Mouse (Mus musculus) cerebellum, postnatal 36 days (tissue): Measurements from ENCODE around the gene Ramp1.

Source experiments
- DNase-seq, 2 experiments: peaks; one replicate each; pipeline ENCODE4 v3.0.0; 2021 to 2022; ENCODE audit warnings: mixed read lengths in 2 of 2

The Ramp1 gene

DNA sequence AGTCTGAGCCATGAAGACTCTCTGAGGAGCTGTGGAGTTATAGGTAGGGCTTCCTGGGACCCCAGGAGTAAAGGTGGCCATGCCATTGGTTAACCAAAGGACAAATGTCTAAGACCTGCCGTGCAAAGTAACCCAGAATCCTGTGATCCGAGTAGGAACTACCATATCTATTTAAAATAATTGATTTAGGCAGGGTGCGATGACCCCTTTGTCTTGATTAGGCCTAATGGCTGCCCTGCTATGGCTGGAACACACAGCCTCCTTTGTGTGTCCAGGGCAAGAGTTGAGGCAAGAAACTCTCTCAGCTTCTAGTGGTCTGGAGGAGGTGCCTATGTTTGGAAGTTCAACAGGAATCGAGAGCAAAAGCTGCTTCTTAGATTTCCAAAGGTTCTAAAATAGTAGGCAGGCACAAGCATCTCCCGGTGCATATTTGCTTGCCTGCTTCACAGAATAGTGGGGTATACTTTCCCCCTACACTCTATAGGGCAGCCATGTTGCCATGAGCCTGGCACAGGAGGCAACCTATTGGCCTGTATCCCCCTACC lies 24.7 kb downstream of the Ramp1 start:
- no peak for DNase-seq

- no peak for DNase-seq
Measured at GRCm38 (mm10) chr1:91205651-91206050, 26.0 kb downstream of the Ramp1 start.

- no peak for DNase-seq
Measured at GRCm38 (mm10) chr1:91206336-91206735, 26.7 kb downstream of the Ramp1 start.

GRCm38 (mm10) chr1:91206873-91207272 lies 27.3 kb downstream of the Ramp1 start:
- no peak for DNase-seq

GRCm38 (mm10) chr1:91207334-91208074 lies 27.9 kb downstream of the Ramp1 start:
- peak; percentile 33 to 37 for DNase-seq

GRCm38 (mm10) chr1:91209343-91209742 lies 29.7 kb downstream of the Ramp1 start:
- peak in 1 of 2 experiments; percentile 7 for DNase-seq

DNA sequence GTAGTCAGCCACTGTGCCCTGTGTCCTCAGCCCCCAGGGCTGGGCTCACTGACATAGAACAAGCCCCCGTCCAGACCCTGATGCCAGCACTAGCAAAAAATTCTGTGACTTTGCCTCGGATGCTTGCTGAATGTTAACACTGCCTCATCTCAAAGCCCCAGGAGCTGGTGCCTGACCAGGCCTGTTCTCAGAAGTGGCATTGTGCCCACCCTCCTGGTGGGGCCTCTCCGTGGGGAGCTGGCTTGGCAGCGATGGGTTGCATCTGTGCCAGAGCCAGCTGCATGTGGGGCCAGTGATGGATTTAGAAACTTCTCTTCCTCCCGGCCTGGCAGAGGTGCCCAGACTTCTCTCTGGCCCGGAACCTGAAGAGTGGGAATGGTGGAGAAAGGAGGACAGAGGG lies 30.2 kb downstream of the Ramp1 start:
- peak; percentile 46 to 55 for DNase-seq

- DNase-seq = peak; percentile 53 to 54
Measured at GRCm38 (mm10) chr1:91211099-91211498, 31.5 kb downstream of the Ramp1 start.

- DNase-seq = no peak
Measured at GRCm38 (mm10) chr1:91211591-91212008, 32.0 kb downstream of the Ramp1 start.

GRCm38 (mm10) chr1:91215264-91215663 lies 35.6 kb downstream of the Ramp1 start:
- no peak for DNase-seq

DNA sequence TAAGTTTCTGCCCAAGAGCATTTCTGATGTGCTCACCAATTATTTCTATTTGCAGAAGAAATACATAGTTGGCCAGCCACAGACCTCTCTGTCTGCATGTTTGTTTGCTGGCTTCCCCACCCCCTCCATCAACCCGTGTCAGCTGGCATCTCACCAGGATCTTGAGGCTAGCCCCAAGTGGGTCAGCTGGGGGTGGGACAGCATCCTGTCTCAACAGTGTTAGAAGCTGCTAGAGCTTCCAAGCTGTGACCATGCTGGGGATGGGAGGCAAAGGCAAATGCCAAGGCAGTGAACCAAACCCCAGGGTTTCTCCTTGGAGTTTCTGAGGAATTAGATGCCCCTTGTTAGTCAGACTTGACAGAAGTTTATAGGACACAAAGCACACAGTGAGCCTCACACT lies 36.4 kb downstream of the Ramp1 start:
- peak in 1 of 2 experiments; percentile 16 for DNase-seq

DNA sequence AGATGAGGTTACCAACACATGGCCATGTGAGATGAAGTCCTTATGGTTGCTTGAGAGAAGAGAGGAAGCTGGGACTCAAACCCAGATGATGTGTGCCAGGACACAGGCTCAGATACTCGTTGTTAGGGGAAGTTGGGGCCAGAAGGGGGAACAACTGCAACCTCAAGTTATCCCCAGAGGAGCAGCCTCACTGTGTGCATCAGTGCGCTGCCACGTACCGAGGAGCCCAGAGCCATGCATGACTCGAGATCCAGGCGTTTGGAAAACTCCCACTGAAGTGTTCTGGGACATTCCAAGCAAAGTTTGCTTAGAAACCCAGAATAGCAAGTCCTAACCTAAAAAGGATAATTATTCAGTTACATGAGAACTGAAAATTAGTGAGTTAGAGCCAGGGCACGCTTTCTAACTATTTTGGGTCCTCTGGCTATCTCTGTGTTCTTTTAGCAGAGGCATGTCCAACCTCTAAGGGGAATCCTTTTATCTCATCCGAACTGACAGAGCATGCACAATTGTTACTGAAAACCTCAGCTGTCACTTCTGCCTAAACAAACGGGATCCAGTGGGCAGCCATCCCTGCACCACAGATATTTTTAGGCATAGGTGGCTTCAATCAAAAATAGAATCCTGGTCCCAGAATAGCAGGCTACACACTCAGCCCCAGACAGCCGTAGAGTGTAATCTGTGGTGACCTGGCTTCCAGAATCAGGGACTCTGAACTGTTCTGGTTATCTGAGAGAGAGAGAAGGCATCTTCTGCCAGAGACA lies 37.1 kb downstream of the Ramp1 start:
- DNase-seq = peak in 1 of 2 experiments; percentile 13

DNA sequence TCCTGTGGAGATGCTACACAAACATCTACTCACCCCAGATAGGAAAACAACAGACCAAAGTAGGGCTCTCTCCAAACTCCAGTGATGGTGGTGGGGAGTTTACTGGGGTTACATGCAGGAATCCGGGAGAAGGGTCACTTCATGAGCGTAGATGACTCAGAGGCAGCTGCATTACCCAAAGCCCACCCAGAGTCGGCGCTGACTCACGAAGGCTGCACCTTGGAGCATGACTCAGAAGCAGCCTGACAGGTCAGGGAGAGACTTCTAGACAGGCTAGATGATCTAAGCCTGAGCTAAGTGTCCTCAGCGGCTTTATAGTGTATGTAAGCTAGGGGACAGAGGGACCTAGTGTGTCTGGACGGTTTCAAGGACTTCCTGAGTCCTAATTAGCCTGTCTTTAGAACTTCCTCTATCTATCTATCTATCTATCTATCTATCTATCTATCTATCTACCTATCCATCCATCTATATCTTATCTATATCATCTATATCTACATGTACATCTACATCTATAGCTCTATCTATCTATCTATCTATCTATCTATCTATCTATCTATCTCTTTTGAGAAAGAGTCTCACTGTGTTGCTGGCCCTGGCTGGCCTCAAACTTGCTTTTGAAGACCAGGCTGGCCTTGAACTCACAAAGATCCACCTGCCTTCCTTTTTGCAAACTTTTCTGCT lies 40.2 kb downstream of the Ramp1 start:
- DNase-seq = no peak

DNA sequence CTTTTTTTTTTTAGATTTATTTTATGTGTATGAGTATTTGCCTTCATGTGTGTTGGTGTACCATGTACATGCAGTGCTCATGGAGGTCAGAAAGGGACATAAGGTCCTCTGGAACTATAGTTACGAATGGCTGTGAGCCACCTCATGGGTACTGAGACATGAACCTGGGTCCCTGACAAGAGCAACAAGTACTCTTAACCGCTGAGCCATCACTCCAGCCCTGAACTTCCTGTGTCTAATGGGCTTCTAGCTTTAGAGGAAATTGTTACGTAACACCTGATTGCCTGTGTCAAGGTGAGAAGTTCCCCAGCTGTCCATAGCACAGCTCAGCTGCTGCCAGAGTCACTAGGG lies 40.7 kb downstream of the Ramp1 start:
- DNase-seq = no peak

- no peak for DNase-seq
Measured at GRCm38 (mm10) chr1:91226562-91226961, 46.9 kb downstream of the Ramp1 start.

DNA sequence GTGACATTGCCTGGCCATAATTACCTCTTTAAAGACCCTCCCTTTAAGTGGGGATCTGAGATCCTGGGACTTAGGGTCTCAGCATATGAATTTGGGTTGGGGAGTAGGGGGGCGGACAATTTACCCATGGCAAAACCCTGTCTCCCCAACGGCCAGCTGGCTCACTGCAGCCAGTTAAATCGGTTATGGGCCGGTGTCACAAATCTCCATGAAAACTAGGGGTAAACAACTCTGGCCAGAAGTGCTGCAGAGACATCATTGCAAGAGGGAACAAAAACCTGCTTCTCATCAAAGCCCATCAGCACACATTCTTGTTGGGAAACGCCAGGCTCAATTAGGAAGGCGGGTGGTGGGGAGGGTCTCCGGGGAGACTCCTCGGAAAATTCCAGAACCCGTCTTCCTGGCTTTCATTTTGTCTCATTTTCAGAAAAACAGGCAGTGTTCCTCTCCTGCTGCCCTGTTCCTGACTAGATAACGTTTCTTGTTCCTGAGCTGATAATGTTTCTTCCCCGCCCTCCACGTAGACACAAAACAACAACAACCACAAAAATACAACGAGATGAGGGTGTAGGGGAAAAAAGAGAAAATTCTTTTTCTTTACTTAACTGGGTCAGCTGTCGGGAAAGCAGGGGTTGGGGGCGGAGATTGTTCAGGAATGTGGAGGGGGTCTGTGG lies 47.9 kb downstream of the Ramp1 start:
- DNase-seq = no peak

GRCm38 (mm10) chr1:91231142-91231541 lies 51.5 kb downstream of the Ramp1 start:
- no peak for DNase-seq

- DNase-seq = no peak
Measured at GRCm38 (mm10) chr1:91231896-91232295, 52.3 kb downstream of the Ramp1 start.

DNA sequence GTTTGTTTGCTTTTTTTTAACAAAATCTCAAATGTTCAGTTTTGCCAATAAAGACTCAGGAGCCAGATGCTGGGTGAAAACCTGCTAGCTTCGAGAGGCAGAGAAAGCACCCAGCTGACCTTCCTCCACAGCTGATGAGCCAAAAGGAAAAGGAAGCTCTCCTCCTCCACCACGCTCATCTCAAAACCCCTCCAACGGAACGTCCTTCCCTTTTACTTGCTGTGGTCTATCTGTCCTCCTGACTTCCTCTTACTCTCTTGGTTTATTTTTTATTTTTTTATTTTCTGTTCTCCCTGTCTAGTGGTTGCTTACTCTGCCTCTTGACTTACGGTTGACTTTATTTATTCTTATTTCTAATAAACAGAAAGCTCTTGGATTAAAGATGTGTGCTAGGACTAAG lies 55.8 kb downstream of the Ramp1 start:
- no peak for DNase-seq

DNA sequence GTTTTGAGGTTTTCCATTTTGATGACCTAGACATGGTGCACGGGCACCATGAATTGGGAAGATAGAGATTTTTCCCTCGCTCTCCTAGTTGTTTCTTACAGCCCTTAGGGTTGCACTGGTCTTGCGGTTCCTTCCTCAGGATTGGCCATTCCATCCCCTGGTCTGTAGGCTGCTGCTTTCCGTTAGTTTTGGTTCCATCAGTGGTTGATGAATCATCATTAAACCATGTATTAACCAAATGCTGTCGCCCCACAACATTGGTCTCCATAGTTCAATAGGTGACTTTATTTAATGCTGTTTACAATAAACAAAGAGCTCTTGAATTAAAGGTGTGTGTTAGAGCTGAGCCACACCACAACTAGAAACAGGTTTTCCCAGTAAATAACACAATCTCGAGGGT lies 58.1 kb downstream of the Ramp1 start:
- DNase-seq = no peak

GRCm38 (mm10) chr1:91239112-91239511 lies 59.5 kb downstream of the Ramp1 start:
- DNase-seq = peak; percentile 31 to 34

GRCm38 (mm10) chr1:91239800-91240199 lies 60.2 kb downstream of the Ramp1 start:
- DNase-seq = no peak

DNA sequence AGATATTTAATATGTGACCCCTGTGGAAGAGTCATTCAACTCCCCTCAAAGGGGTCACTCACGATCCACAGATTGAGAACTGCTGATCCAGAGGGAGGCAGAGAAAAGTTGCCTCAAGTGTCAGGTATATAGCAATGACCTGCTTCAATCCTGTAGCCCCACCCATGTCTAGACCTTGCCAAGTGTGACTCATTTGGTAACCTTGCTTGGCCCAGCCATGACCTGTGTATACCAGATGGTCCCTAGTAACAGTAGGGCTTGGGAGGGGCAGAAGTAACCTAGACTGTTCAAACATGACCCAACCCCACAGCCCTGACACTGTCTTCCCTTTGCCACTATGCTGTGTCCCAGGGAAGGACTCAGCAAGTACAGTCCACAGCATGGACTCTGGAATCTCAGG lies 61.1 kb downstream of the Ramp1 start:
- DNase-seq = no peak
